Mouse (Mus musculus) small intestine, adult 2 months (tissue): Measurements from ENCODE around the gene Shroom1. TPM values are rescaled to one million over a fixed set of nuclear protein-coding genes. Genes with fewer than 3 reads are reported as not detected.

Source experiments
- H3K27ac ChIP-seq: fragments of 200-500 bp; 2 replicates; pipeline ENCODE4 v1.5.1; 2012; ENCODE audit warnings: low read depth, low read length, control low read depth, inconsistent platforms; ENCODE audit not compliant: insufficient read depth
- H3K27me3 ChIP-seq: fragments of 200-500 bp; 2 replicates; pipeline ENCODE4 v1.6.1; 2012; ENCODE audit warnings: mild to moderate bottlenecking, moderate library complexity, low read length, inconsistent platforms; ENCODE audit not compliant: control insufficient read depth, insufficient read depth
- H3K36me3 ChIP-seq: fragments of 200-500 bp; 2 replicates; pipeline ENCODE4 v1.6.1; 2012; ENCODE audit warnings: mild to moderate bottlenecking, low read length, control low read depth, inconsistent platforms; ENCODE audit not compliant: control insufficient read depth, insufficient read depth
- H3K4me1 ChIP-seq: fragments of 200-500 bp; 2 replicates; pipeline ENCODE4 v1.6.1; 2012; ENCODE audit warnings: low read length, inconsistent platforms, mixed read lengths; ENCODE audit not compliant: control insufficient read depth, insufficient read depth, insufficient read length
- H3K4me3 ChIP-seq: fragments of 200-500 bp; 2 replicates; pipeline ENCODE4 v1.5.1; 2012; ENCODE audit warnings: low read depth, mild to moderate bottlenecking, control low read depth, inconsistent platforms, low read length, moderate library complexity
- CTCF ChIP-seq: fragments of 200-500 bp; IDR thresholded peaks from 2 replicates; pipeline ENCODE4 v1.5.1; 2012; ENCODE audit warnings: low read depth, mild to moderate bottlenecking, control low read depth, inconsistent platforms, low read length, moderate library complexity, mixed read lengths; ENCODE audit not compliant: insufficient replicate concordance, insufficient read length; ENCODE audit errors: extremely low read depth
- POLR2A ChIP-seq: fragments of 200-500 bp; IDR thresholded peaks from 2 replicates; pipeline ENCODE4 v1.6.1; 2012; ENCODE audit warnings: low read depth, mild to moderate bottlenecking, control low read depth, inconsistent platforms, low read length, moderate library complexity
- WGBS: fragments of 180-500 bp; shearing (Covaris S2); methylation state at CpG from one replicate; pipeline ENCODE4 v1.1.7; 2018; 5-methylcytosine and 5-hydroxymethylcytosine counted together
- polyA plus RNA-seq: library from polyadenylated mRNA; depleted of rRNA; stranded (reverse); fragments of >200 nt; gene quantifications from 2 replicates; pipeline ENCODE4 v1.2.3, GENCODE M21; 2012

Shroom1 gene
- polyA plus RNA-seq, 1 experiment: 2.6 TPM

DNA sequence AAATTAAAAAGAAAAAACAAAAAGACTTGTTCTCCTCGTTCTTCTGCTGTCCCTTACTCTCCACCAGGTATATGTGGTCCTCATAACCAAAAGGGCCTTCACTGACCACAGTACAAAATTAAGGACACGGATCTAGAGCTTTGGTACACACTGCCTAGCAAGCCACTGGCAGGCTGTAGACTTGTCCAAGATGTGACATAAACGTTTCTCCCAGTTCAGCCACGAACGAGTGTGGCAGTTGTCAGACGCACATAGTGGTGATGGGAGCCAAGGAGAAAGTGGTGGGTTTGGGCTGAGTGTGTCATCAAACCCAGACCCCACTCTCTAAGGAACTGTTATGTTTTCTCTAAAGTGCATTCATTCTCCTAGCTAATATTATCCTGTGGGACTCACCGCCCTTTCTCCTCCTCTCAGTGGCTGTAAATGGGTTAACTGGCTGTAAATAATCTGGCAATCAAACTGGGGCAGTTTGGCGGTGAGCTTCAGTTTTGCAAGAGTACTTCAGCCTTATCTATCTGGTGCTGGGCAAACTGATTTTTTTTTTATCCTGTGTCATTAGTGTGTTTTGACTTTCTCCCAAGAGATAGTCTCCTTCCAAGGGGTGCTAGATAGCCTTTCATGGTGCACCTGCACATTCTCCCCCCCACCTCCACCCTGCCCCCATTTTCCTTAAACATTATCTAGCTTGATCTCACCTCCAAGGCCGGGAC is 25.5 kb upstream of the Shroom1 start:
- Histone ChIP-seq H3K4me1 (peaks cover 23% of the 10 kb centered on the region), H3K36me3 (peaks cover 12% of the 10 kb centered on the region), H3K27me3 (no peaks in the 10 kb centered on the region), H3K4me3 (peak overlapping the region; percentile 96), H3K27ac (peak overlapping the region; percentile 88)
- TF ChIP-seq POLR2A (no peak), CTCF (no peak)
- 4% methylated on average over 9 of the region's 9 CpGs for WGBS

DNA sequence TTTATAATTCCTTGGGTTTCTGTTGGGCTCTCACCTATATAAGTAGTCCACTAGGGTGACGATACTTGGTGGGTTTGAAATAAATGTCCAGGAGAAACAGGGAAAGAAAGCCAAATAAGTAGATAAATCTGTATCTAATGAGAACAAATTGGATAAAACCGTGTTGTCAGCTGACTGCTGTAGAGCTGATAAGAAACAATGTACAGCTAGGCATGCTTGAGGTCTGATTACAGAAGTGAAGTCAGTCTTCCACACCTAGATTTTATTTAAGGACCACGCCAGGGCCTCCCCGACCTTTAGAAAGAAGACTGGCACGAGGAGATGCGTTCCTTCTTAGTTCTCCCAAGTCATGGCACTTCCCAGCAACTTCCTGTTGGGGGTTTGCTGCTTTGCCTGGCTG is 23.9 kb upstream of the Shroom1 start:
- TF ChIP-seq CTCF (no peak), POLR2A (no peak)
- Histone ChIP-seq H3K36me3 (peaks cover 9% of the 10 kb centered on the region), H3K27ac (no peak overlapping the region), H3K27me3 (no peaks in the 10 kb centered on the region), H3K4me1 (peaks cover 19% of the 10 kb centered on the region), H3K4me3 (no peak overlapping the region)
- WGBS: 24% methylated on average over 6 of the region's 6 CpGs

DNA sequence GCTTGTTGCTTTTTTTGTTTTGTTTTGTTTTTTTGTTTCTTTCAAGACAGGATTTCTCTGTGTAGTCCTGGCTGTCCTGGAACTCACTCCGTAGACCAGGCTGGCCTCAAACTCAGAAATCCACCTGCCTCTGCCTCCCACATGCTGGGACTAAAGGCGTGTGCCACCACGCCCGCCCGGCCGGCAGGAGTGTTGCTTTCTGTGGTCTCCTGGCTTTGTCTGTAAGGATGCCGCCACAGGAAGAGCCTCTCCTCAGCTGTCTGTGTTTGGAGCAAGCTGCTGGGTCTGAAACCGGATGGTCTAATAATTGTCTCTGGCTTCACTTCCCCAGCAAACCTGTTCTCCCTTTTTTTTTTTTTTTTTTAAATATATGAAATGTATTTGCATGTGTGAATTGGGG is 21.5 kb upstream of the Shroom1 start:
- peaks cover 8% of the 10 kb centered on the region; the same call in 1 of the 2 replicates for H3K4me1 ChIP-seq
- H3K36me3 ChIP-seq: no peaks in the 10 kb centered on the region
- no peaks in the 10 kb centered on the region for H3K27me3 ChIP-seq
- WGBS: 77% methylated on average over 8 of the region's 8 CpGs
- TF ChIP-seq POLR2A (no peak), CTCF (no peak)
- H3K4me3 ChIP-seq: no peak overlapping the region
- H3K27ac ChIP-seq: no peak overlapping the region

DNA sequence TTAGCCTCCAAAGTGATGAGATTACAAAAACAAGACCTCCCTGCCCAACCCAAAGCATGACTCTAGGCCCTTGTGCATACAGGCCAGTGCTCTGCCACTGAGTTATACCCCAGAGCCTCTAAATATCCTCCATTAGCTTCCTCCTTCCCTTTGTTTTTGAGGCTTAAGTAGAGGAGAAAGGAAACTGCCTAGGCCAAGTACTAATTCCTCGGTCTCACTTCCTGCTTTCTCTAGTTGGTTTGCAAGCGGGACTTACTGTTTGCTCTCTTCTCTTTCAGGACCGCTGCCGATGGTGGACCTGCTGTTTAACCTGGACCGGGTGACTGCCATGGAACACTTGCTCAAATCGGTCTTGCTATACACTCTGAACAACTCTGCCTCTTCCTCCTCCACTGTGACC is 20.7 kb upstream of the Shroom1 start:
- Histone ChIP-seq H3K4me3 (no peak overlapping the region), H3K27me3 (no peaks in the 10 kb centered on the region), H3K36me3 (no peaks in the 10 kb centered on the region), H3K4me1 (peaks cover 8% of the 10 kb centered on the region; the same call in 1 of the 2 replicates), H3K27ac (no peak overlapping the region)
- TF ChIP-seq POLR2A (no peak), CTCF (no peak)
- 87% methylated on average over 6 of the region's 6 CpGs for WGBS

DNA sequence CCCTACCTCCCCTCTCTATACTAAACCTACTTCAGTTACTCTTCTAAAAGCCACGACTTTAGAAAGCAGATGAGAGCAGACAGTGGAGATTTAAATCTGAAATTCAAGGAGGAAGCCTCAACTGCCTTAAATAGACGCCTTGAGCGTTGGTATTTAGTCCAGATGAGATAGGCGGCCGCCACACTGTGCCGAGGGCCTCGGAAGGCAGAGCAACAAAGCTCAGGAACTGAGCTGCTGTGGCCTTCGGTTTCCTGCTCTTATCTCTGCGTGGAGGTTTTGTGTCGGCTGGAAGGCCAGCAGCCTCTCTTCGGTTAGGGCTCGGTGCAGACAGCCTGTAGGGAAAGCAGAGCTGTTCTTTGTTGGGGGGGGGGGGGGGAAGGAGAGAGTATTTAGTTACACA is 15.1 kb upstream of the Shroom1 start:
- TF ChIP-seq CTCF: no peak
- no peak for TF ChIP-seq POLR2A
- Histone ChIP-seq H3K27me3 (no peaks in the 10 kb centered on the region), H3K27ac (no peak overlapping the region), H3K36me3 (no peaks in the 10 kb centered on the region), H3K4me1 (peaks cover 2% of the 10 kb centered on the region; the same call in 1 of the 2 replicates), H3K4me3 (no peak overlapping the region)
- 27% methylated on average over 12 of the region's 12 CpGs for WGBS

DNA sequence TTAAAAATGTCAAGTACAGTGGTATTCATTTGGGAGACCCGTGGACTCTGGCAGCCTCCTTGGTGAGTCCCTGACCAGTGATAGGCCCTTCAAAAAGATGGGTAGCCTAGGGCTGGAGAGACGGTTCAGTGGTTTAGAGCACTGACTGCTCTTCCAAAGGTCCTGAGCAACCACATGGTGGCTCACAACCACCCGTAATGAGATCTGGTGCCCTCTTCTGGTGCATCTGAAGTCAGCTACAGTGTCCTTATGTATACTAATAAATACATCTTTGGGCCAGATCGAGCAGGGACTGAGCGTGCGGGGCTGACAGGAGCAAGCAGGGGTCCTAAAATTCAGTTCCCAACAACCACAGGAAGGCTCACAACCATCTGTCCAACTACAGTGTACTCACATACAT is 13.1 kb upstream of the Shroom1 start:
- WGBS: 19% methylated on average over 6 of the region's 6 CpGs
- no peak overlapping the region for H3K27ac ChIP-seq
- no peak overlapping the region for H3K4me3 ChIP-seq
- no peaks in the 10 kb centered on the region for H3K36me3 ChIP-seq
- no peaks in the 10 kb centered on the region for H3K27me3 ChIP-seq
- TF ChIP-seq CTCF (peak; percentile 57; the same call in 1 of the 2 replicates), POLR2A (no peak)
- peaks cover 9% of the 10 kb centered on the region; the same call in 1 of the 2 replicates for H3K4me1 ChIP-seq

DNA sequence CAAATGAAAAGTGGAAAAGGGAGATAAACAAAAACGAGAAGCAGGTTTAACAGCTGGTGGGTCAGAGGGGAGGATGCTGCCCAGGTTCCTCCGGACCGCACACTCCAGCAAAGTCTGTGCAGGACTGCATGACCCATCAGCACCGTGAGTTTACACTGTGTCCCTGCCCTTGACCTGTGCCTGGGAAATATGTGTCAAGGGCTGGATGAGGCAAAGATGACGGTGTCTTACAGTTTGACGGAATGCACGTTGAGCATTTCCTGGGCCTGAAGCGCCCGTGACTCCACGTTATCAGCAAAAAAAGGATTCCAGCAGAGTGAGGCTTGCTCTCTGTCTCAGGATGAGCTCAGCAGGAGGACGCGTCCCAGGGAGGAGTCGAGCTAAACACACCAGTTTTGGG is 11.4 kb upstream of the Shroom1 start:
- TF ChIP-seq POLR2A: no peak
- no peak for TF ChIP-seq CTCF
- Histone ChIP-seq H3K4me3 (no peak overlapping the region), H3K4me1 (peaks cover 21% of the 10 kb centered on the region; the same call in 1 of the 2 replicates), H3K27me3 (no peaks in the 10 kb centered on the region), H3K27ac (no peak overlapping the region), H3K36me3 (no peaks in the 10 kb centered on the region)
- WGBS: 88% methylated on average over 13 of the region's 13 CpGs
